Mouse (Mus musculus): ENCODE measurements at regions not wholly inside any gene's neighbourhood (a gene's known extent, or its start where the extent isn't known, plus 50 kb on each side); places are given as distances from the start of the nearest gene placed in this dataset.

DNA sequence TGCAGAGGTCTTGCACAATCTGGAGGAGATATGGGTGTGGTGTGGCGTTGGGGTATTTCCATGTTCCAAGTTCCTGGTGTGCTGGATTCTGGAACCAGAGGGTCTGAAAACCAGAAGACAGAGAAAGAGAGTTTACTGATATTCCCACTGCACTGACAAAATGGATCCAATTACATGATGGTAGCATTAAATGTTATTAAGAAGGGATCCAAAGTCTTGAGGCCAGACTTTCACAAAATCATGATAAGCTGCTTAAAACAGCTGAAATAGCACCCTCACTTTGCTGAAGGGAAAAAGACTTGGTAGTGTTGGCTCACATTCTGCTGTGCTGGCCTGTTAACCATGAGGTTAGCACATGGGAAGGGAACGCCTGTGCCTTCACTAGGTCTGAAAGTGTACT lies 288.6 kb upstream of the Rnaseh2b start:
- no peak for TF ChIP-seq CTCF (IDR thresholded peaks at IDR 0.05; ENCODE audit: borderline replicate concordance, control insufficient read depth, extremely low read depth, insufficient read depth, low read length, poor library complexity)
- no peak for TF ChIP-seq POLR2A (IDR thresholded peaks at IDR 0.05; ENCODE audit: control insufficient read depth, extremely low read depth, insufficient read depth, low read length, poor library complexity)

All from thymus, adult 2 months (tissue).